Mouse (Mus musculus) midbrain, embryonic 11.5 days (tissue): Measurements from ENCODE around the gene Tango2. TPM values are rescaled to one million over a fixed set of nuclear protein-coding genes. Genes with fewer than 3 reads are reported as not detected.
A peak's percentile ranks its signal among the peaks of the same experiment; 100 is the strongest.

ENCODE experiments used
- ATAC-seq: fragments of 200-750 bp; cut with Nextera tagmentation; 2 replicates; pipeline ENCODE4 v1.8.0; 2017; ENCODE audit warnings: moderate TSS enrichment, moderate library complexity; ENCODE audit not compliant: low FRiP score
- DNase-seq: peaks from one replicate; pipeline ENCODE4 v3.0.0; 2015; ENCODE audit warnings: low spot score; ENCODE audit errors: missing footprints
- H3K27ac ChIP-seq: fragments of 300-500 bp; sonication (generic); 2 replicates; pipeline ENCODE4 v1.5.1; 2014; ENCODE audit warnings: low read depth, low read length
- H3K27me3 ChIP-seq: fragments of 300-500 bp; sonication (generic); 2 replicates; pipeline ENCODE4 v1.6.1; 2014; ENCODE audit warnings: mild to moderate bottlenecking, low read length, moderate library complexity, mixed read lengths; ENCODE audit not compliant: control insufficient read depth, insufficient read depth
- H3K36me3 ChIP-seq: fragments of 300-500 bp; sonication (generic); 2 replicates; pipeline ENCODE4 v1.6.1; 2014; ENCODE audit warnings: mild to moderate bottlenecking, low read length, moderate library complexity, mixed read lengths; ENCODE audit not compliant: control insufficient read depth, insufficient read depth
- H3K4me1 ChIP-seq: fragments of 300-500 bp; sonication (generic); 2 replicates; pipeline ENCODE4 v1.6.1; 2014; ENCODE audit warnings: low read length; ENCODE audit not compliant: control insufficient read depth, insufficient read depth
- H3K4me2 ChIP-seq: fragments of 300-500 bp; sonication (generic); 2 replicates; pipeline ENCODE4 v1.6.1; 2014; ENCODE audit warnings: mild to moderate bottlenecking, moderate library complexity
- H3K4me3 ChIP-seq: fragments of 300-500 bp; sonication (generic); 2 replicates; pipeline ENCODE4 v1.5.1; 2014; ENCODE audit warnings: low read depth, low read length
- H3K9ac ChIP-seq: fragments of 300-500 bp; sonication (generic); 2 replicates; pipeline ENCODE4 v1.6.1; 2014; ENCODE audit warnings: low read length
- H3K9me3 ChIP-seq: fragments of 300-500 bp; sonication (generic); 2 replicates; pipeline ENCODE4 v1.6.1; 2016; ENCODE audit warnings: low read length; ENCODE audit not compliant: control insufficient read depth
- WGBS: fragments of 180-500 bp; shearing (Covaris S2); extraction: QIAGEN DNeasy Blood & Tissue Kit; methylation state at CpG from one replicate; pipeline ENCODE4 v1.1.7; 2014; 5-methylcytosine and 5-hydroxymethylcytosine counted together
- polyA plus RNA-seq: library from polyadenylated mRNA; unstranded; fragments of >200 nt; fragmentation: Nextera tagmentation; extraction: Ambion mirVana; gene quantifications from 2 replicates; pipeline ENCODE4 v1.2.1, GENCODE M21; 2014

The Tango2 gene
- polyA plus RNA-seq, 1 experiment from 2014 or later: 38.9 TPM

- Histone ChIP-seq H3K27ac (peak overlapping the region; percentile 87), H3K36me3 (peaks cover 9% of the 10 kb centered on the region), H3K27me3 (no peaks in the 10 kb centered on the region), H3K4me1 (peaks cover 54% of the 10 kb centered on the region), H3K9ac (peak overlapping the region; percentile 90), H3K4me2 (peak overlapping the region; percentile 64), H3K9me3 (no peaks in the 10 kb centered on the region), H3K4me3 (peak overlapping the region; percentile 85)
- DNase-seq: peak; percentile 98
- under 1% methylated on average over 61 of the region's 63 CpGs for WGBS
- peak; percentile 87 for ATAC-seq
Observed at GRCm38 (mm10) chr16:18392469-18393426, 44.8 kb upstream of the Tango2 start.

- no peak overlapping the region for H3K4me2 ChIP-seq
- H3K9me3 ChIP-seq: no peaks in the 10 kb centered on the region
- no peak overlapping the region for H3K9ac ChIP-seq
- no peaks in the 10 kb centered on the region for H3K36me3 ChIP-seq
- H3K27me3 ChIP-seq: no peaks in the 10 kb centered on the region
- DNase-seq: peak; percentile 82
- no peak for ATAC-seq
- peak overlapping the region; percentile 14; the same call in 1 of the 2 replicates for H3K27ac ChIP-seq
- H3K4me3 ChIP-seq: no peak overlapping the region
- WGBS: 83% methylated on average over 3 of the region's 3 CpGs
- peaks cover 63% of the 10 kb centered on the region for H3K4me1 ChIP-seq
Observed at GRCm38 (mm10) chr16:18391728-18392127, 43.8 kb upstream of the Tango2 start.

GRCm38 (mm10) chr16:18391127-18391526 is 43.2 kb upstream of the Tango2 start:
- Histone ChIP-seq H3K4me1 (peaks cover 58% of the 10 kb centered on the region), H3K27ac (no peak overlapping the region), H3K9me3 (no peaks in the 10 kb centered on the region), H3K36me3 (no peaks in the 10 kb centered on the region), H3K4me3 (no peak overlapping the region), H3K27me3 (no peaks in the 10 kb centered on the region), H3K9ac (no peak overlapping the region), H3K4me2 (no peak overlapping the region)
- ATAC-seq: no peak
- DNase-seq: no peak
- WGBS: 98% methylated on average over 3 of the region's 3 CpGs

- no peaks in the 10 kb centered on the region for H3K9me3 ChIP-seq
- 75% methylated on average over 6 of the region's 6 CpGs for WGBS
- no peak overlapping the region for H3K4me2 ChIP-seq
- no peaks in the 10 kb centered on the region for H3K27me3 ChIP-seq
- no peak overlapping the region for H3K27ac ChIP-seq
- H3K9ac ChIP-seq: no peak overlapping the region
- no peak for ATAC-seq
- H3K4me3 ChIP-seq: no peak overlapping the region
- peak; percentile 75 for DNase-seq
- H3K36me3 ChIP-seq: no peaks in the 10 kb centered on the region
- peaks cover 51% of the 10 kb centered on the region for H3K4me1 ChIP-seq
Observed at GRCm38 (mm10) chr16:18390399-18390798, 42.5 kb upstream of the Tango2 start.

- no peak for DNase-seq
- H3K27me3 ChIP-seq: no peaks in the 10 kb centered on the region
- H3K27ac ChIP-seq: peak overlapping the region; percentile 37
- ATAC-seq: no peak
- no peaks in the 10 kb centered on the region for H3K36me3 ChIP-seq
- H3K4me3 ChIP-seq: no peak overlapping the region
- H3K4me2 ChIP-seq: no peak overlapping the region
- H3K9me3 ChIP-seq: no peaks in the 10 kb centered on the region
- H3K9ac ChIP-seq: peak overlapping the region; percentile 7; the same call in 1 of the 2 replicates
- H3K4me1 ChIP-seq: peaks cover 42% of the 10 kb centered on the region
- 93% methylated on average over 14 of the region's 14 CpGs for WGBS
Observed at GRCm38 (mm10) chr16:18388583-18389435, 40.9 kb upstream of the Tango2 start.

GRCm38 (mm10) chr16:18387704-18388582 is 40.0 kb upstream of the Tango2 start:
- no peaks in the 10 kb centered on the region for H3K9me3 ChIP-seq
- no peak for ATAC-seq
- WGBS: 38% methylated on average over 6 of the region's 7 CpGs
- H3K36me3 ChIP-seq: no peaks in the 10 kb centered on the region
- peak overlapping the region; percentile 37 for H3K27ac ChIP-seq
- H3K27me3 ChIP-seq: no peaks in the 10 kb centered on the region
- no peak for DNase-seq
- peaks cover 41% of the 10 kb centered on the region for H3K4me1 ChIP-seq
- no peak overlapping the region; the same call in 1 of the 2 replicates for H3K9ac ChIP-seq
- no peak overlapping the region for H3K4me3 ChIP-seq
- H3K4me2 ChIP-seq: no peak overlapping the region

GRCm38 (mm10) chr16:18386972-18387371 is 39.1 kb upstream of the Tango2 start:
- Histone ChIP-seq H3K27me3 (no peaks in the 10 kb centered on the region), H3K4me3 (no peak overlapping the region), H3K9me3 (no peaks in the 10 kb centered on the region), H3K36me3 (no peaks in the 10 kb centered on the region), H3K9ac (no peak overlapping the region), H3K4me1 (peaks cover 47% of the 10 kb centered on the region), H3K4me2 (no peak overlapping the region), H3K27ac (no peak overlapping the region)
- ATAC-seq (no peak), DNase-seq (no peak)
- 45% methylated on average over 3 of the region's 3 CpGs for WGBS

- no peaks in the 10 kb centered on the region for H3K36me3 ChIP-seq
- WGBS: 82% methylated on average over 7 of the region's 7 CpGs
- H3K9me3 ChIP-seq: no peaks in the 10 kb centered on the region
- H3K4me3 ChIP-seq: no peak overlapping the region
- peaks cover 51% of the 10 kb centered on the region for H3K4me1 ChIP-seq
- DNase-seq (no peak), ATAC-seq (no peak)
- H3K27me3 ChIP-seq: no peaks in the 10 kb centered on the region
- H3K27ac ChIP-seq: no peak overlapping the region
- H3K9ac ChIP-seq: no peak overlapping the region
- no peak overlapping the region for H3K4me2 ChIP-seq
Observed at GRCm38 (mm10) chr16:18386451-18386850, 38.5 kb upstream of the Tango2 start.
